Mouse (Mus musculus): ENCODE measurements at regions not wholly inside any gene's neighbourhood (a gene's known extent, or its start where the extent isn't known, plus 50 kb on each side); places are given as distances from the start of the nearest gene placed in this dataset.

DNA sequence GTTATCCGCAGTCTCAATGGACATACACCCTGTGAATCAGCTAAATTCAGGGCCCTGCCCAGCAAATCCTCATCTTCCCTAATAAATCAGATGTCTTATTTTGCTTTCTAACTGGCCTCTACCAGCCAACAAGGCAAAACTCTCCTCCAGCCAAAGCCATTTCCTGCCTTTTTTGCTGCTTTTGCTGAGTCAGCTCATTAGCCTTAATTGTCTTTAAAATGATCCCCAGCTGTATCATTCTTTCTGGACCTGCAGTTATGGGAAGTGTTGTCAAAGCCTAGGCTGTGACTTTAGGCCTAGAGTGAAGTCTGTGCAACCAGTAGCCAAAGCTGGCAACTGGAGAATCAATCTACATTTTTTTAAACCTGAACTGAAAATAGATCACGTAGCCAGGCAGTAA lies 81.4 kb downstream of the Mtpn start:
- no peak for DNase-seq

- DNase-seq: no peak
These were observed 94.7 kb downstream of the Mtpn start for GRCm38 (mm10) chr6:35445007-35445406.

DNA sequence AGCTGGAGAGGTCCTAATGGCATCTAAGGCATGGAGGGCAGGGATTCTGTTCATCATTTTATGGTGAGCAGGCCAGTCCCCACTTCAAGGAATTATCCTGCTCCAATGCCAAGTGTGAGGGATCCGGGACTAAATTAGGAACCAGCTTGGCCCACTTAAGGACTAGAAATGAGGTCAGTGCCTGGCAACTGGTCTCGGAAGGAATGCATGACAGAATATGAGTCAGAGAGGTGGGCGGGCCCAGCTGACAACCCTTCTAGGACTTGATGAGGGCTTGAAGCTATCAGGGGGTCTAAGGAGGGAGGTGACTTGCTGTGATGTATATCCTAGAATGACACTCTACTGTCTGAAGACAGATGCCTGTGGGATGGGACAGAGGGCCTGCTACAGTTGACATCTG lies 100.4 kb upstream of the Fam180a start:
- peak; percentile 83 for DNase-seq

DNA sequence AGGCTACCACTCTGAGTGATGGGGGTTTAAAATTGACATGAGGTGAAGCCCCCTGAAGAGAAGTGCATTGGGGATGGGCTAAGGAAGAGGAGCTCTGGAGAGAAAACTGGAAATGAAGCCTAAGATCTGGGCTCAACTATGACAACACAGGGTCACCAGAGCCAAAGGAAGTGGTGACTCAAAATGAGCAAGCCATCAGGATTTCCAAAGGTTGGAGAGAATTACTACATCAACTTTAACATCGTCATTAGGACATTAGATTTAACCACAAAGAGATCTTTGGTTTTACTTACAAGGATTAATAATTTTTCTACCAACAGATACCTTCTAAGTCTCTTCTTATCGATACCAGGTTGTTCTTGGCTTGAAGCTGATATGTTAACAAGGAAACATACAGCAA lies 98.6 kb upstream of the Fam180a start:
- no peak for DNase-seq

DNA sequence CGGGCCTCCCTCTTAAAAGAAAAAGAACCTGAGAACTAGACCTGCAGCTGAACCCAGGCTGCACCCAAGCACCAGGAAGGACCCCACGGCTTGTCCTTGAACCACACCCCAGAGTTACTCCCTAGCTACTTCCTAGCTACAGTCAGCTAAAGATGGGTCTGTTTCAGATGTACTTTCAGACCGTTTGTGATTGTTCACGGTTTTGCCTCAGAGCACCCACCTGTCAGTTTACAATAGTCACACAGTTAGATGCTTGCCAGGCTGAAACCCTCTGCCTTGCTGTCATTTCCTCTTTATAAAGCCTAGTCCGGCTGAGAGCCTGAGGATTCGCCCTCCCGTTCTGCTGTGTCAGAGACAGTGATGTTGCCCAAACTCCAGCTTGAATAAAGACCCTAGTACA lies 95.0 kb upstream of the Fam180a start:
- DNase-seq: no peak

- no peak for DNase-seq
These were observed 79.1 kb upstream of the Fam180a start for GRCm38 (mm10) chr6:35405044-35405443.

DNA sequence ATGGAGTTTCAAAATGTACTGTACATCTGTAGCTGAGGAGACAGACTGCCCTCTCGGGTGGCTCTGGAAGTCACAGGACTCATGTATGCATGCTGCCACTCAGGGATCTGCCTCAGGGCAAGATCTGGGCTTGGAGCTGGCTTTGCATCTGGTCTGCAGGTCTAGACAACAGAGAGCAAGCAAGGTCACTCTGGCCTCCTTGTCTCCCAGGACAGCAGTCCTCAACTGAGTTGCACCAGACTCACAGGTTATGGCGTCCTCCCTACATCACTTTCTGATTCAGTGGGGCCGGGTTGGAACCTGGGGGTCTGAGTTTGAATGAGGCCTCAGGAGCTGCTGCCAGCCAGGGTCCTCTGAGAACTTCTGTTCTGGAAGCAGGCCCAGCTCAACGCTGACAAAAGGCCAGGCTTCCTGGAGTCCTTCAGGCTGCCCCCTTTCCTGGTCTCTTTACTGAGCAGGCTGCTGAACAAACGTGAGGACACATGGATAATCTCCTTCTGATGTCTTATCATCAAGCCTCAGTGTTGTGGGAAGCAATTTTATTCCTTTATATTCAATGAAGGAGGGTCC lies 77.5 kb upstream of the Fam180a start:
- no peak for DNase-seq

DNA sequence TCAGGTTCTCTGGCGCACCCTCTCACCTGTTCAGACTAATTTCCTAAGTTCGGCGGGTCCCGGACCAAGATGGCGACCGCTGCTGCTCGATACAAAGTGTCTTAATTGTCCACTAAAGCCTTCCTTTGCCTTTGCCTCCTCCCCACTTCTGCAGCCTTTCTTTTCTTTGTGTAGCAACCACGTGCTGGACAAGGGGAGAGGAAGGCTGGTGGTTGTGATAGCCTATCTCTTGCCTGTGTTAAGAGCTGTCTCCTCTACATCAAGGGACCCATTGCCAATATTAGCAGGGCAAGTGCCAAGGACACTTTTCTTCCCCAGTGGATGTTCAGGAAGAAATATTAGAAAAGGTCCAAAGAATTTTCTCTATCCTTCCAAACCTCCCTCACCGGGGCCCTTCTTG lies 69.8 kb upstream of the Fam180a start:
- no peak for DNase-seq

DNA sequence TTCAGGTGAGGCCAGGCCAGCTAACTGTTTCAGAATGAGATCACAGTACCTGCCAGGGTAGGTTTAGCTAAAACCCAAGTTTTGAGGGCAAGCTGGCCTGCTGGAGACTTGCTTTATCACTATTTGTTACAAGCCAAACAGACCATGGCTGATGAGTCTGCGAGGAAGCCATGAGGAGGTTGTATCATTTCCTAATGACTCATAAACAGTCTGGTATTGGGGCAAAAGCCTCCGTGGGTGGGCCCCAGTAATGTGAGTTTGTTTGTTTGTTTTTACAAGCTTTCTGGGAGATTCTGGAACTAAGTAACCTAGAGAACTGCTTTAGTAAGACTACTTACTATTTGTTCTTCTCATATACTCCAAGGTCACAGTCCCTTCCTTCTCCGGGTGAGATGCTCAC lies 62.9 kb upstream of the Fam180a start:
- no peak for DNase-seq

GRCm38 (mm10) chr6:35381536-35381935 lies 55.6 kb upstream of the Fam180a start:
- DNase-seq: peak; percentile 7

GRCm38 (mm10) chr6:35380721-35381466 lies 55.0 kb upstream of the Fam180a start:
- DNase-seq: peak; percentile 63

- peak; percentile 86 for DNase-seq
These were observed 53.9 kb upstream of the Fam180a start for GRCm38 (mm10) chr6:35379890-35380289.

DNA sequence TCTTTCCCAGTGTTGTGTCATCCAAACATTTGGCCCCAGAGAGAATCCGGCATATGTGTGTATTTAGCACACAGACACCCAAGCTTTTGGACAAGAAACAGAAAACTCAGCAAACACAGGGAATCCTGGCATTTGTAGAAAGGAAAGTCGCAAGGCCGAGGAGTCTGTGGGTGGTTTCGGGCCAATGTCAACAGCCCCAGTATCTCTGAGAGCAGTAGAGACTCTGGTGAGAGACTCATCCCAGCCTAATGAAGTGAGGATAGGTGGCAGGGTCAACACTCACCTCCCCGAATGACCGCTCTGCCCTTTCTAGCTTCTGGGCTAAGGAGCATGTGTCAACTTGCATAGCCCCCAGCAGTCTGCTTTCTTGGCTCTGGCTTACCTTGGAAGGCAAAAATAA lies 52.9 kb upstream of the Fam180a start:
- peak; percentile 47 for DNase-seq

GRCm38 (mm10) chr6:35377535-35377934 lies 51.6 kb upstream of the Fam180a start:
- no peak for DNase-seq

DNA sequence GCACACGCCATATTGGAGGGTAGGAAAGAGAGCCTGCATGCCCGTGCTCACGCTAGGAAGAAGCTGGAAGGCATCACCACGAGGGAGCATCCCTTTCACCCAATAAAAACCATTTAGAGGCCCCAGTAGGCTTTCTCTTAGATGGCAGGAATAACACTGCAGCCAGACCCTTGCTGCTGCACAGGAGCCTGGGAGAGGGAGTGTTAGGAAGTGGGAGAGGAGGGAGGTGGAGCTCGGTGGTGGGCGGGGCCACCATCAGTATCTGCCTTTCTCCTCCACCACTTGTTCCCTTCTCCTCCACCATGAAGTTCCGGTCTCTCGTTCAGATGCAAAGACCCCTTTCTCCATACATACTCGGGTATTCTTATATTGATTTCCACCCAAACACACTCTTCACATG lies 50.6 kb upstream of the Fam180a start:
- DNase-seq: no peak

Data from lung, postnatal 10 days (tissue).